Mouse (Mus musculus) heart, adult 2 months (tissue): ENCODE measurements around the gene Cenpa.

Experiments used
- CTCF ChIP-seq: fragments of 200-600 bp; IDR thresholded peaks from 2 replicates; pipeline ENCODE4 v1.8.1; 2022; ENCODE audit warnings: antibody characterized with exemption, mild to moderate bottlenecking, moderate library complexity
- EP300 ChIP-seq: fragments of 200-500 bp; IDR thresholded peaks from 2 replicates; pipeline ENCODE4 v1.6.1; 2011; ENCODE audit warnings: low read depth, low read length, control low read depth; ENCODE audit not compliant: insufficient read depth
- POLR2A ChIP-seq: fragments of 200-500 bp; IDR thresholded peaks from 2 replicates; pipeline ENCODE4 v1.6.1; 2011; ENCODE audit warnings: mild to moderate bottlenecking, low read depth, low read length, control low read depth; ENCODE audit not compliant: insufficient read depth

DNA sequence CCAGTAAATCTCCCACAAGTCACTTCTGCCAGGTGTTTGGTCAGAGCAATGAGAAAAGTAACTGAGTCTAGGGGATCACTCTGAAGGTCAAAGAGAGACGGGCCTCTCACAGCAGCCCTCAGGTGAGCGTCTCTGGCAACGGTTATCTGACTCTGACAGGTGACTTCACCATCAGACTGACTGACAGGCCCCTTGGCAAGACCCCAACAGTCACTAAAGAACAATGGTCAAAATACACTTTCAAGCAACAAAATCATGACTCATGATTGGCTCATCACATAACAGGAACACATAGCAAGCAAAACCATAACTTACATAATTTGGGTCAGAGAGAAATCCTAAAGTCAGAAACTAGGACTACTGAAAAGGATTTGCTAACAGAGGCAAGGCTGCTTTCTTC, 35.3 kb downstream of the Cenpa start:
- no peak for TF ChIP-seq CTCF
- no peak for TF ChIP-seq POLR2A
- TF ChIP-seq EP300 = no peak
